Mouse (Mus musculus): ENCODE measurements around the gene Tuba1b. TPM values are rescaled to one million over a fixed set of nuclear protein-coding genes. Genes with fewer than 3 reads are reported as not detected.
A peak's percentile ranks its signal among the peaks of the same experiment; 100 is the strongest.
"Not testable (repeated sequence)": the region's sequence is repeated elsewhere in the genome, so short reads cannot be mapped to it uniquely, and the experiment has no call there.

The Tuba1b gene
- polyA plus RNA-seq, 1 experiment from 2014 or later, result 903 TPM

- Histone ChIP-seq H3K36me3 (ENCODE audit: insufficient read depth, low read length) (peaks cover 13% of the 10 kb centered on the region), H3K27ac (no peak overlapping the region), H3K9me3 (replicated peaks; ENCODE audit: low read length) (no peaks in the 10 kb centered on the region), H3K27me3 (ENCODE audit: insufficient read depth, low read length) (no peaks in the 10 kb centered on the region), H3K4me3 (replicated peaks; ENCODE audit: low read depth, low read length) (no peak overlapping the region), H3K9ac (ENCODE audit: low read depth, low read length) (no peak overlapping the region), H3K4me2 (ENCODE audit: low read length) (no peak overlapping the region), H3K4me1 (replicated peaks; ENCODE audit: insufficient read depth, low read length) (peaks cover 5% of the 10 kb centered on the region; the same call in 1 of the 2 replicates)
- TF ChIP-seq CTCF (IDR thresholded peaks at IDR 0.05; ENCODE audit: low read depth), result no peak
- 80% methylated on average over 5 of the region's 5 CpGs for WGBS
- DNase-seq (ENCODE audit: low spot score) (no peak), ATAC-seq (replicated peaks; ENCODE audit: low FRiP score, low read depth) (no peak)
These were observed 6.8 kb downstream of the Tuba1b start for GRCm38 (mm10) chr15:98927566-98927965.

GRCm38 (mm10) chr15:98924682-98925081 is 9.7 kb downstream of the Tuba1b start:
- WGBS, result 80% methylated on average over 3 of the region's 3 CpGs
- no peak for ATAC-seq (replicated peaks; ENCODE audit: low FRiP score, low read depth)
- Histone ChIP-seq H3K4me3 (replicated peaks; ENCODE audit: low read depth, low read length) (no peak overlapping the region), H3K4me1 (replicated peaks; ENCODE audit: insufficient read depth, low read length) (peaks cover 5% of the 10 kb centered on the region; the same call in 1 of the 2 replicates), H3K9me3 (replicated peaks; ENCODE audit: low read length) (no peaks in the 10 kb centered on the region), H3K4me2 (ENCODE audit: low read length) (no peak overlapping the region), H3K27ac (no peak overlapping the region), H3K27me3 (ENCODE audit: insufficient read depth, low read length) (no peaks in the 10 kb centered on the region), H3K9ac (ENCODE audit: low read depth, low read length) (no peak overlapping the region), H3K36me3 (ENCODE audit: insufficient read depth, low read length) (no peaks in the 10 kb centered on the region)
- no peak for DNase-seq (ENCODE audit: low spot score)
- no peak for TF ChIP-seq CTCF (IDR thresholded peaks at IDR 0.05; ENCODE audit: low read depth)

- DNase-seq (ENCODE audit: low spot score), result no peak
- Histone ChIP-seq H3K4me2 (ENCODE audit: low read length) (no peak overlapping the region), H3K27ac (no peak overlapping the region), H3K4me1 (replicated peaks; ENCODE audit: insufficient read depth, low read length) (no peaks in the 10 kb centered on the region), H3K4me3 (replicated peaks; ENCODE audit: low read depth, low read length) (no peak overlapping the region), H3K9ac (ENCODE audit: low read depth, low read length) (no peak overlapping the region), H3K9me3 (replicated peaks; ENCODE audit: low read length) (no peaks in the 10 kb centered on the region), H3K27me3 (ENCODE audit: insufficient read depth, low read length) (no peaks in the 10 kb centered on the region), H3K36me3 (ENCODE audit: insufficient read depth, low read length) (no peaks in the 10 kb centered on the region)
- no peak for TF ChIP-seq CTCF (IDR thresholded peaks at IDR 0.05; ENCODE audit: low read depth)
- ATAC-seq (replicated peaks; ENCODE audit: low FRiP score, low read depth), result no peak
- 86% methylated on average over 2 of the region's 2 CpGs for WGBS
These were observed 11.3 kb downstream of the Tuba1b start for GRCm38 (mm10) chr15:98923031-98923537.

GRCm38 (mm10) chr15:98922581-98922980 is 11.8 kb downstream of the Tuba1b start:
- H3K36me3 ChIP-seq (ENCODE audit: insufficient read depth, low read length), result no peaks in the 10 kb centered on the region
- H3K27me3 ChIP-seq (ENCODE audit: insufficient read depth, low read length), result no peaks in the 10 kb centered on the region
- H3K4me1 ChIP-seq (replicated peaks; ENCODE audit: insufficient read depth, low read length), result no peaks in the 10 kb centered on the region
- H3K27ac ChIP-seq, result no peak overlapping the region
- H3K4me3 ChIP-seq (replicated peaks; ENCODE audit: low read depth, low read length), result no peak overlapping the region
- ATAC-seq (replicated peaks; ENCODE audit: low FRiP score, low read depth) (no peak), DNase-seq (ENCODE audit: low spot score) (no peak)
- H3K9ac ChIP-seq (ENCODE audit: low read depth, low read length), result no peak overlapping the region
- no peak overlapping the region for H3K4me2 ChIP-seq (ENCODE audit: low read length)
- no peaks in the 10 kb centered on the region for H3K9me3 ChIP-seq (replicated peaks; ENCODE audit: low read length)
- no peak for TF ChIP-seq CTCF (IDR thresholded peaks at IDR 0.05; ENCODE audit: low read depth)
- 44% methylated on average over 3 of the region's 3 CpGs for WGBS

- H3K4me3 ChIP-seq (replicated peaks; ENCODE audit: low read depth, low read length), result no peak overlapping the region
- H3K27ac ChIP-seq, result no peak overlapping the region
- H3K9me3 ChIP-seq (replicated peaks; ENCODE audit: low read length), result no peaks in the 10 kb centered on the region
- 89% methylated on average over 5 of the region's 5 CpGs for WGBS
- ATAC-seq (replicated peaks; ENCODE audit: low FRiP score, low read depth) (no peak), DNase-seq (ENCODE audit: low spot score) (no peak)
- no peak overlapping the region for H3K9ac ChIP-seq (ENCODE audit: low read depth, low read length)
- no peak for TF ChIP-seq CTCF (IDR thresholded peaks at IDR 0.05; ENCODE audit: low read depth)
- no peaks in the 10 kb centered on the region for H3K36me3 ChIP-seq (ENCODE audit: insufficient read depth, low read length)
- no peak overlapping the region for H3K4me2 ChIP-seq (ENCODE audit: low read length)
- peaks cover under 1% of the 10 kb centered on the region; the same call in 1 of the 2 replicates for H3K4me1 ChIP-seq (replicated peaks; ENCODE audit: insufficient read depth, low read length)
- H3K27me3 ChIP-seq (ENCODE audit: insufficient read depth, low read length), result no peaks in the 10 kb centered on the region
These were observed 12.9 kb downstream of the Tuba1b start for GRCm38 (mm10) chr15:98921510-98921909.

- H3K4me3 ChIP-seq (replicated peaks; ENCODE audit: low read depth, low read length), result peak overlapping the region; percentile 88
- not testable (repeated sequence) for DNase-seq (ENCODE audit: low spot score); H3K9me3 ChIP-seq (replicated peaks; ENCODE audit: low read length); H3K36me3 ChIP-seq (ENCODE audit: insufficient read depth, low read length); H3K27me3 ChIP-seq (ENCODE audit: insufficient read depth, low read length); H3K4me1 ChIP-seq (replicated peaks; ENCODE audit: insufficient read depth, low read length); ATAC-seq (replicated peaks; ENCODE audit: low FRiP score, low read depth)
- peak overlapping the region; percentile 73 for H3K4me2 ChIP-seq (ENCODE audit: low read length)
- WGBS, result 22% methylated on average over 8 of the region's 8 CpGs
- peak overlapping the region; percentile 65 for H3K27ac ChIP-seq
- H3K9ac ChIP-seq (ENCODE audit: low read depth, low read length), result peak overlapping the region; percentile 33; the same call in 1 of the 2 replicates
These were observed 15.9 kb downstream of the Tuba1b start for GRCm38 (mm10) chr15:98918499-98918895.

Measured in kidney, postnatal 0 days (tissue).